12 mouse cellular contexts compared by ENCODE assay signal in the genomic region with DNA sequence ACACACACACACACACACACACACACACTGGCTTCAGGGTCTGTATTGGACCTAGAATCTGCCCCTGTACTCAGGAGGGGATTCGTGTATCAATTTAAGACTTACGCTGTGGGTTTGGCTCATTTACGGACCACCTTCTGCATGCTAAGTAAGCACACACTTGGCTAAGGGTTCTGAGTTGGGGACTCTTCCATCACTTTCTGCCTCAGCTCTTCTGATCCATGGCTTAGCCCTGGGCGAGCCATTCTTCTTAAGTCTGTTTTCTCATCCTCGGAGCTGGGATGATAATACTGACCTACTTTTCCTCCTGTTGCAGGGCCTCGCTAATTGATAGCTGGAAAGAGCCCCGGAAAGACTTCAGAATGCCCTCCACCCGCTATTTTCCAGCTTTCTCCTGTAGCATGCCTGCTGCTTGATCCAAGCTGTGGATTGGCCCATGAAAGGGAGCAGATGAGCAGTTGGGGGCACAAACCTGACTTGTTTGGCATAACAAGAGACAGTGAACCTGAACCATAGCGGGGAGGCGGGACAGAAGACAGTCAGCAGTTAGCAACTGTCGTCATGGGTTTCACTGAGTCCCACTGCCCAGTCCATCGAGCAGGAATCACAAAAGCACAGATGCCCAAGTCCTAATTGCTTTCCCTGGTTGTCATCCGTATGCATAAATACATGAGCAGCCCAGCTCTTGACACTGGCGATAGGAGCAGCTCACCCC.
DNase-seq lines count a peak whose midpoint lies in the region; ATAC-seq lines count a peak whose summit lies in the region.
"Had no signal": no experiment of that assay in that cellular context is flagged by ENCODE, and none has a peak within 500 bp of the region (broad histone marks: within the 10 kb centered on the region; RNA-seq: fewer than 3 reads in every experiment).

No protein-coding gene starts in this region.

- H3K27ac ChIP-seq in forebrain, embryonic 16.5 days (ENCODE audit: low read length), result peak overlapping the region; percentile 58
- H3K27ac ChIP-seq in neural tube, embryonic 14.5 days (ENCODE audit: low read depth, low read length), result peak overlapping the region; percentile 57
- H3K27ac ChIP-seq in kidney, embryonic 14.5 days (ENCODE audit: low read depth, low read length), result no peak overlapping the region

- peak; percentile 36 to 39 for DNase-seq in layer of hippocampus, postnatal 10 days (ENCODE audit: low spot score in 2 of 2)
- no peak for DNase-seq in layer of hippocampus, adult 18-20 months (ENCODE audit: low spot score in 2 of 2)
- DNase-seq in mesoderm, embryonic 11.5 days (ENCODE audit: low read depth, low spot score), result peak; percentile 35
- no peak for DNase-seq in spleen, adult 12 weeks (ENCODE audit: low spot score)
- DNase-seq: kidney, postnatal 10 days; lung, embryonic 14.5 days; spleen, adult 18-20 months had no signal

- no peak overlapping the region for H3K4me3 ChIP-seq in forebrain, embryonic 16.5 days (replicated peaks; ENCODE audit: low read length)
- no peak overlapping the region for H3K4me3 ChIP-seq in neural tube, embryonic 14.5 days (ENCODE audit: low read depth, low read length)
- no peak overlapping the region for H3K4me3 ChIP-seq in kidney, embryonic 14.5 days (ENCODE audit: low read length)

- no peak overlapping the region for H3K9ac ChIP-seq in forebrain, embryonic 16.5 days (replicated peaks; ENCODE audit: low read depth, low read length)
- H3K9ac ChIP-seq in neural tube, embryonic 14.5 days (replicated peaks; ENCODE audit: low read depth, low read length), result no peak overlapping the region
- no peak overlapping the region for H3K9ac ChIP-seq in kidney, embryonic 14.5 days (ENCODE audit: low read depth, low read length)
- H3K9ac ChIP-seq: lung, embryonic 14.5 days had no signal

- H3K36me3 ChIP-seq in forebrain, embryonic 16.5 days (ENCODE audit: control insufficient read depth, insufficient read depth), result no peaks in the 10 kb centered on the region
- no peaks in the 10 kb centered on the region for H3K36me3 ChIP-seq in neural tube, embryonic 14.5 days (ENCODE audit: control insufficient read depth, insufficient read depth, low read length)
- no peaks in the 10 kb centered on the region for H3K36me3 ChIP-seq in kidney, embryonic 14.5 days (ENCODE audit: control insufficient read depth, insufficient read depth, low read length)

- ATAC-seq in forebrain, embryonic 16.5 days, result peak; percentile 70
- ATAC-seq in neural tube, embryonic 14.5 days (ENCODE audit: low read depth), result peak; percentile 75
- ATAC-seq in activated CD4-positive, CD25-positive, alpha-beta regulatory T cell, adult 4 months, result no peak
- no peak for ATAC-seq in kidney, embryonic 14.5 days (ENCODE audit: low FRiP score, low TSS enrichment)
- ATAC-seq: inflammation-experienced regulatory T-cells, adult 6 months had no signal

- H3K9me3 ChIP-seq in forebrain, embryonic 16.5 days (ENCODE audit: control insufficient read depth, low read length), result no peaks in the 10 kb centered on the region
- H3K9me3 ChIP-seq in neural tube, embryonic 14.5 days (ENCODE audit: control insufficient read depth, low read length), result no peaks in the 10 kb centered on the region
- no peaks in the 10 kb centered on the region for H3K9me3 ChIP-seq in kidney, embryonic 14.5 days (ENCODE audit: control insufficient read depth, low read length)

- H3K4me2 ChIP-seq in forebrain, embryonic 16.5 days (ENCODE audit: low read length), result no peak overlapping the region
- no peak overlapping the region for H3K4me2 ChIP-seq in neural tube, embryonic 14.5 days (ENCODE audit: low read depth, low read length)
- no peak overlapping the region for H3K4me2 ChIP-seq in kidney, embryonic 14.5 days (replicated peaks; ENCODE audit: low read depth, low read length)
- H3K4me2 ChIP-seq: lung, embryonic 14.5 days had no signal

- H3K27me3 ChIP-seq in forebrain, embryonic 16.5 days (replicated peaks; ENCODE audit: control insufficient read depth, insufficient read depth, low read length), result no peaks in the 10 kb centered on the region
- H3K27me3 ChIP-seq in neural tube, embryonic 14.5 days (ENCODE audit: control insufficient read depth, insufficient read depth, low read length), result no peaks in the 10 kb centered on the region
- no peaks in the 10 kb centered on the region for H3K27me3 ChIP-seq in kidney, embryonic 14.5 days (ENCODE audit: control insufficient read depth, insufficient read depth, low read length)

- 47% methylated on average over 14 of the region's 14 CpGs for WGBS in forebrain, embryonic 16.5 days
- 54% methylated on average over 14 of the region's 14 CpGs for WGBS in neural tube, embryonic 14.5 days
- WGBS in kidney, embryonic 14.5 days, result 86% methylated on average over 14 of the region's 14 CpGs

- H3K4me1 ChIP-seq in forebrain, embryonic 16.5 days (replicated peaks; ENCODE audit: control insufficient read depth, insufficient read depth, low read length), result peaks cover 13% of the 10 kb centered on the region
- 0 out of 2 replicates have a peak, but pooled peaks cover 3% of the 10 kb centered on the region for H3K4me1 ChIP-seq in neural tube, embryonic 14.5 days (ENCODE audit: control insufficient read depth, insufficient read depth, low read length)
- H3K4me1 ChIP-seq in kidney, embryonic 14.5 days (ENCODE audit: control insufficient read depth, insufficient read depth, low read length), result peaks cover 5% of the 10 kb centered on the region; the same call in 1 of the 2 replicates

Comparison
In these comparisons a context has a peak if more than half of its experiments do, and no peak if none do; other contexts are left out.
1. DNase-seq: peak in layer of hippocampus, postnatal 10 days (2 of 2) and mesoderm, embryonic 11.5 days (single experiment); none in layer of hippocampus, adult 18-20 months (0 of 2) and spleen, adult 12 weeks (single experiment).
2. ATAC-seq: peak in forebrain, embryonic 16.5 days (single experiment) and neural tube, embryonic 14.5 days (single experiment); none in activated CD4-positive, CD25-positive, alpha-beta regulatory T cell, adult 4 months (single experiment) and kidney, embryonic 14.5 days (single experiment).